Mouse (Mus musculus) small intestine, adult 2 months (tissue): ENCODE measurements around the gene Angptl2.
"Not testable (repeated sequence)": the region's sequence is repeated elsewhere in the genome, so short reads cannot be mapped to it uniquely, and the experiment has no call there.

ENCODE experiments used
- CTCF ChIP-seq: fragments of 200-500 bp; IDR thresholded peaks from 2 replicates; pipeline ENCODE4 v1.5.1; 2012; ENCODE audit warnings: low read depth, mild to moderate bottlenecking, control low read depth, inconsistent platforms, low read length, moderate library complexity, mixed read lengths; ENCODE audit not compliant: insufficient replicate concordance, insufficient read length; ENCODE audit errors: extremely low read depth
- POLR2A ChIP-seq: fragments of 200-500 bp; IDR thresholded peaks from 2 replicates; pipeline ENCODE4 v1.6.1; 2012; ENCODE audit warnings: low read depth, mild to moderate bottlenecking, control low read depth, inconsistent platforms, low read length, moderate library complexity

GRCm38 (mm10) chr2:33211263-33211662, 4.6 kb upstream of the Angptl2 start:
- TF ChIP-seq POLR2A, CTCF: not testable (repeated sequence)
